Mouse (Mus musculus): Measurements from ENCODE around the gene Rsrp1.

- no peak for TF ChIP-seq CTCF (IDR thresholded peaks at IDR 0.05; ENCODE audit: borderline replicate concordance, control insufficient read depth, extremely low read depth, insufficient read depth, low read length, poor library complexity)
- TF ChIP-seq POLR2A (IDR thresholded peaks at IDR 0.05; ENCODE audit: control insufficient read depth, extremely low read depth, insufficient read depth, low read length, poor library complexity): no peak
Observed at GRCm38 (mm10) chr4:134937240-134938176, 14.1 kb downstream of the Rsrp1 start.
